Mouse (Mus musculus): ENCODE results near the gene Shank2. TPM values are rescaled to one million over a fixed set of nuclear protein-coding genes. Genes with fewer than 3 reads are reported as not detected.

Gene Shank2
- polyA plus RNA-seq, 1 experiment from 2014 or later, result 0.63 TPM

- no peak overlapping the region for H3K9ac ChIP-seq (ENCODE audit: low read depth, low read length)
- H3K4me1 ChIP-seq (ENCODE audit: control insufficient read depth, low read depth, low read length), result no peaks in the 10 kb centered on the region
- no peak overlapping the region for H3K27ac ChIP-seq (ENCODE audit: low read length)
- no peak for ATAC-seq (ENCODE audit: low read depth)
- no peaks in the 10 kb centered on the region for H3K27me3 ChIP-seq (ENCODE audit: control insufficient read depth, insufficient read depth, low read depth, low read length)
- no peak overlapping the region for H3K4me2 ChIP-seq (ENCODE audit: low read depth, low read length)
- 62% methylated on average over 7 of the region's 7 CpGs for WGBS (ENCODE audit: insufficient replicate concordance)
- no peaks in the 10 kb centered on the region for H3K9me3 ChIP-seq (replicated peaks; ENCODE audit: control insufficient read depth, low read length)
- H3K36me3 ChIP-seq (ENCODE audit: control insufficient read depth, insufficient read depth), result no peaks in the 10 kb centered on the region
- no peak overlapping the region for H3K4me3 ChIP-seq (ENCODE audit: low read depth, low read length)
Measured at GRCm38 (mm10) chr7:144266745-144267144, 265.0 kb downstream of the Shank2 start.

GRCm38 (mm10) chr7:144268329-144268728 lies 266.6 kb downstream of the Shank2 start:
- WGBS (ENCODE audit: insufficient replicate concordance), result 57% methylated on average over 7 of the region's 7 CpGs
- no peak overlapping the region for H3K9ac ChIP-seq (ENCODE audit: low read depth, low read length)

GRCm38 (mm10) chr7:144268778-144269177 lies 267.1 kb downstream of the Shank2 start:
- Histone ChIP-seq H3K4me3 (ENCODE audit: low read depth, low read length) (no peak overlapping the region), H3K27ac (ENCODE audit: low read length) (no peak overlapping the region), H3K4me2 (ENCODE audit: low read depth, low read length) (no peak overlapping the region), H3K9ac (ENCODE audit: low read depth, low read length) (no peak overlapping the region), H3K4me1 (ENCODE audit: control insufficient read depth, low read depth, low read length) (no peaks in the 10 kb centered on the region), H3K9me3 (replicated peaks; ENCODE audit: control insufficient read depth, low read length) (no peaks in the 10 kb centered on the region), H3K36me3 (ENCODE audit: control insufficient read depth, insufficient read depth) (no peaks in the 10 kb centered on the region), H3K27me3 (ENCODE audit: control insufficient read depth, insufficient read depth, low read depth, low read length) (no peaks in the 10 kb centered on the region)
- WGBS (ENCODE audit: insufficient replicate concordance), result 53% methylated on average over 4 of the region's 4 CpGs
- ATAC-seq (ENCODE audit: low read depth), result no peak

More at GRCm38 (mm10) chr7:144268329-144268728, 266.6 kb downstream of the Shank2 start:
- Histone ChIP-seq H3K27me3 (ENCODE audit: control insufficient read depth, insufficient read depth, low read depth, low read length) (no peaks in the 10 kb centered on the region), H3K36me3 (ENCODE audit: control insufficient read depth, insufficient read depth) (no peaks in the 10 kb centered on the region), H3K4me2 (ENCODE audit: low read depth, low read length) (no peak overlapping the region), H3K4me1 (ENCODE audit: control insufficient read depth, low read depth, low read length) (no peaks in the 10 kb centered on the region), H3K4me3 (ENCODE audit: low read depth, low read length) (no peak overlapping the region), H3K27ac (ENCODE audit: low read length) (no peak overlapping the region), H3K9me3 (replicated peaks; ENCODE audit: control insufficient read depth, low read length) (no peaks in the 10 kb centered on the region)
- no peak for ATAC-seq (ENCODE audit: low read depth)

GRCm38 (mm10) chr7:144271074-144271473 lies 269.3 kb downstream of the Shank2 start:
- Histone ChIP-seq H3K4me1 (ENCODE audit: control insufficient read depth, low read depth, low read length) (no peaks in the 10 kb centered on the region), H3K4me3 (ENCODE audit: low read depth, low read length) (no peak overlapping the region), H3K9me3 (replicated peaks; ENCODE audit: control insufficient read depth, low read length) (no peaks in the 10 kb centered on the region), H3K36me3 (ENCODE audit: control insufficient read depth, insufficient read depth) (no peaks in the 10 kb centered on the region), H3K27ac (ENCODE audit: low read length) (no peak overlapping the region), H3K4me2 (ENCODE audit: low read depth, low read length) (no peak overlapping the region), H3K9ac (ENCODE audit: low read depth, low read length) (no peak overlapping the region), H3K27me3 (ENCODE audit: control insufficient read depth, insufficient read depth, low read depth, low read length) (no peaks in the 10 kb centered on the region)
- WGBS (ENCODE audit: insufficient replicate concordance), result 63% methylated on average over 2 of the region's 2 CpGs
- ATAC-seq (ENCODE audit: low read depth), result no peak

GRCm38 (mm10) chr7:144278703-144279102 lies 277.0 kb downstream of the Shank2 start:
- no peak overlapping the region for H3K27ac ChIP-seq (ENCODE audit: low read length)
- no peak for ATAC-seq (ENCODE audit: low read depth)
- H3K9me3 ChIP-seq (replicated peaks; ENCODE audit: control insufficient read depth, low read length), result no peaks in the 10 kb centered on the region
- WGBS (ENCODE audit: insufficient replicate concordance), result 54% methylated on average over 4 of the region's 4 CpGs
- H3K4me1 ChIP-seq (ENCODE audit: control insufficient read depth, low read depth, low read length), result no peaks in the 10 kb centered on the region
- no peak overlapping the region for H3K9ac ChIP-seq (ENCODE audit: low read depth, low read length)
- H3K4me3 ChIP-seq (ENCODE audit: low read depth, low read length), result no peak overlapping the region
- H3K4me2 ChIP-seq (ENCODE audit: low read depth, low read length), result no peak overlapping the region
- no peaks in the 10 kb centered on the region for H3K36me3 ChIP-seq (ENCODE audit: control insufficient read depth, insufficient read depth)
- peaks cover 4% of the 10 kb centered on the region for H3K27me3 ChIP-seq (ENCODE audit: control insufficient read depth, insufficient read depth, low read depth, low read length)

- H3K4me1 ChIP-seq (ENCODE audit: control insufficient read depth, low read depth, low read length), result no peaks in the 10 kb centered on the region
- no peak overlapping the region for H3K4me3 ChIP-seq (ENCODE audit: low read depth, low read length)
- H3K27ac ChIP-seq (ENCODE audit: low read length), result no peak overlapping the region
- no peak overlapping the region for H3K9ac ChIP-seq (ENCODE audit: low read depth, low read length)
- H3K9me3 ChIP-seq (replicated peaks; ENCODE audit: control insufficient read depth, low read length), result no peaks in the 10 kb centered on the region
- 13% methylated on average over 6 of the region's 6 CpGs for WGBS (ENCODE audit: insufficient replicate concordance)
- no peak for ATAC-seq (ENCODE audit: low read depth)
- no peaks in the 10 kb centered on the region for H3K36me3 ChIP-seq (ENCODE audit: control insufficient read depth, insufficient read depth)
- H3K4me2 ChIP-seq (ENCODE audit: low read depth, low read length), result peak overlapping the region; percentile 24; the same call in 1 of the 2 replicates
- peaks cover 18% of the 10 kb centered on the region for H3K27me3 ChIP-seq (ENCODE audit: control insufficient read depth, insufficient read depth, low read depth, low read length)
Measured at GRCm38 (mm10) chr7:144283701-144284100, 282.0 kb downstream of the Shank2 start.

- Histone ChIP-seq H3K9me3 (replicated peaks; ENCODE audit: control insufficient read depth, low read length) (no peaks in the 10 kb centered on the region), H3K4me2 (ENCODE audit: low read depth, low read length) (peak overlapping the region; percentile 24; the same call in 1 of the 2 replicates), H3K27ac (ENCODE audit: low read length) (no peak overlapping the region), H3K4me3 (ENCODE audit: low read depth, low read length) (no peak overlapping the region), H3K9ac (ENCODE audit: low read depth, low read length) (no peak overlapping the region), H3K4me1 (ENCODE audit: control insufficient read depth, low read depth, low read length) (no peaks in the 10 kb centered on the region), H3K36me3 (ENCODE audit: control insufficient read depth, insufficient read depth) (no peaks in the 10 kb centered on the region), H3K27me3 (ENCODE audit: control insufficient read depth, insufficient read depth, low read depth, low read length) (peaks cover 18% of the 10 kb centered on the region)
- no peak for ATAC-seq (ENCODE audit: low read depth)
- WGBS (ENCODE audit: insufficient replicate concordance), result 7% methylated on average over 43 of the region's 45 CpGs
Measured at GRCm38 (mm10) chr7:144284241-144285065, 282.7 kb downstream of the Shank2 start.

GRCm38 (mm10) chr7:144285066-144285633 lies 283.4 kb downstream of the Shank2 start:
- Histone ChIP-seq H3K36me3 (ENCODE audit: control insufficient read depth, insufficient read depth) (no peaks in the 10 kb centered on the region), H3K27ac (ENCODE audit: low read length) (no peak overlapping the region), H3K9me3 (replicated peaks; ENCODE audit: control insufficient read depth, low read length) (no peaks in the 10 kb centered on the region), H3K4me2 (ENCODE audit: low read depth, low read length) (no peak overlapping the region), H3K9ac (ENCODE audit: low read depth, low read length) (no peak overlapping the region), H3K4me1 (ENCODE audit: control insufficient read depth, low read depth, low read length) (no peaks in the 10 kb centered on the region), H3K27me3 (ENCODE audit: control insufficient read depth, insufficient read depth, low read depth, low read length) (peaks cover 18% of the 10 kb centered on the region), H3K4me3 (ENCODE audit: low read depth, low read length) (no peak overlapping the region)
- 41% methylated on average over 5 of the region's 5 CpGs for WGBS (ENCODE audit: insufficient replicate concordance)
- ATAC-seq (ENCODE audit: low read depth), result no peak

GRCm38 (mm10) chr7:144285912-144286311 lies 284.2 kb downstream of the Shank2 start:
- ATAC-seq (ENCODE audit: low read depth), result no peak
- Histone ChIP-seq H3K27me3 (ENCODE audit: control insufficient read depth, insufficient read depth, low read depth, low read length) (peaks cover 18% of the 10 kb centered on the region), H3K27ac (ENCODE audit: low read length) (no peak overlapping the region), H3K4me1 (ENCODE audit: control insufficient read depth, low read depth, low read length) (no peaks in the 10 kb centered on the region), H3K4me2 (ENCODE audit: low read depth, low read length) (no peak overlapping the region), H3K36me3 (ENCODE audit: control insufficient read depth, insufficient read depth) (no peaks in the 10 kb centered on the region), H3K9me3 (replicated peaks; ENCODE audit: control insufficient read depth, low read length) (no peaks in the 10 kb centered on the region), H3K4me3 (ENCODE audit: low read depth, low read length) (no peak overlapping the region), H3K9ac (ENCODE audit: low read depth, low read length) (no peak overlapping the region)
- WGBS (ENCODE audit: insufficient replicate concordance), result 65% methylated on average over 4 of the region's 4 CpGs

All from liver, embryonic 16.5 days (tissue).